Mouse (Mus musculus): ENCODE measurements around the gene Arhgap21. TPM values are rescaled to one million over a fixed set of nuclear protein-coding genes. Genes with fewer than 3 reads are reported as not detected.

The Arhgap21 gene
- polyA plus RNA-seq, 1 experiment, result 3.3 TPM

DNA sequence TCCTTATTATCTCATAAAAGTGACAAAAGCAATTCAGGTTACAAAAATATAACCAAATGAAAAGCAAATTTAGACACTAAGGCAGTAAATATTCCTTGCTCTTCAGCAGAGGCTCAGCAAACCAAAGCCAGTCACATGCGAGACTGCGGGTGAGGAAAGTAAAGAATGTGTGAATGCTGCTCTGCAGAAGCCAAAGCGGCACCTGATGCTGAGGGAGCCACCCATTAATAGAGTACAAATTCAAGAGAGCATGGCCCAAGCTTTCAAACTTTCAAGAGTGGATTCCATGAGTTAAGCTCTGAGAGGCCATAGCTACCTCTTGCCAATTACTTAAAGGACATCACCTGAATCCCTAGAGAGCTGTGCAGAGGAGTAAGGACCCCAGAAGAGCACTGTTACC, 61.4 kb downstream of the Arhgap21 start:
- Histone ChIP-seq H3K36me3 (ENCODE audit: control insufficient read depth, insufficient read depth, low read length) (no peaks in the 10 kb centered on the region), H3K4me3 (ENCODE audit: control insufficient read depth, low read depth, low read length) (no peak overlapping the region), H3K27ac (ENCODE audit: control insufficient read depth, insufficient read depth, low read depth, low read length) (no peak overlapping the region), H3K27me3 (ENCODE audit: control insufficient read depth, insufficient read depth, low read length) (no peaks in the 10 kb centered on the region), H3K4me1 (ENCODE audit: control insufficient read depth, insufficient read depth, low read length) (no peaks in the 10 kb centered on the region)
- TF ChIP-seq POLR2A (IDR thresholded peaks at IDR 0.05; ENCODE audit: control insufficient read depth, low read depth, low read length), result no peak
- no peak for TF ChIP-seq CTCF (IDR thresholded peaks at IDR 0.05; ENCODE audit: control insufficient read depth, insufficient read depth, insufficient replicate concordance, low read depth, low read length)

DNA sequence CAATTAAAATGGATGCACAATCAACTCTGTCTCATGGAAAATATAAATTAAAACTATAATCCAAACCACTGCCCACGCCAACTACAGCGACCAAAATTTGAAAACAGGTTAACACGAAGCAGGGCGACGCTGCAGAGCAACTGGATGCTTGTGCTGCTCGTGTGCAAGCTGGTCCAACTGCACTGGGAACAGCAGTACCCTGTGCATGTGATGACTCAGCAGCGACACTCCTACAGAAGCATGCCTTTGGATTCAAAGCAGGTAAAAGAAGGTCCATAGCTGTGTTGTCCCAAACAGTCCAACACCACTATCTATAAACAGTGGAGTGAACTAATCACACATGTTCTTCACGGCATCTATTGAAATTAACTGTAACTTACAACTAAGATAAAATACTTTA, 63.3 kb downstream of the Arhgap21 start:
- H3K4me3 ChIP-seq (ENCODE audit: control insufficient read depth, low read depth, low read length), result no peak overlapping the region
- TF ChIP-seq CTCF (IDR thresholded peaks at IDR 0.05; ENCODE audit: control insufficient read depth, insufficient read depth, insufficient replicate concordance, low read depth, low read length), result no peak
- no peaks in the 10 kb centered on the region for H3K27me3 ChIP-seq (ENCODE audit: control insufficient read depth, insufficient read depth, low read length)
- H3K4me1 ChIP-seq (ENCODE audit: control insufficient read depth, insufficient read depth, low read length), result no peaks in the 10 kb centered on the region
- no peak overlapping the region for H3K27ac ChIP-seq (ENCODE audit: control insufficient read depth, insufficient read depth, low read depth, low read length)
- no peaks in the 10 kb centered on the region for H3K36me3 ChIP-seq (ENCODE audit: control insufficient read depth, insufficient read depth, low read length)

DNA sequence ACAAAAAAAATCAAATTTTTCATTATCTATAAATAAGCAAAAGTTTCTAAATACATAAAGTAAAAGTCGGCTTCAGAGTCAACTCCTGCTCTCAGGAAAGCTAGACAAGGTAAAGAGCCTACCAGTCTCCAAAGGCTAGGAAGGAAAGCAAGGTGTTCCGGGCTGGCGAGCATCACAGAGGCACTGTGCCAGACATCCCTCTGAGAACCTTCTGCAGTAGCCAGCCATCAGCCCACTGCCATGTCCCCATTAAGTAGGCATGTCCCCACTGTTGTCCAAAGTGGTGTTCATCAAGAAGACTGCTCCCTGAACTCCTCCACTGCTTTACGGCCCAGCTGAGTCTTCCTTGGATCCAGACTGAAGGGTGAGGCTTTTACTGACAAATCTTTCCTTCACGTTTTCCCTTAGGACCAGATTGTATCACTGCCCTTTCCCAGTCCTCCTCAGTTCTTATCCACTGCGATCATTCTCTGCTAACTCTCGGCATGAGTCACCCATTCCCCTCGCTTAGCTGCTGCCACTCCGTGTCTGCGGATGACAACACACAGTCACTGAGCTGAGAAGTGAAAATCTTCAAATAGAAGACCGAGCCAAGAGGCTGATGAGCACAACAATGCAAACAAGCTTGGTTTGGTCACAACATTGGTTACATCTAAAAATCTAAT, 65.6 kb downstream of the Arhgap21 start:
- Histone ChIP-seq H3K4me3 (ENCODE audit: control insufficient read depth, low read depth, low read length) (no peak overlapping the region), H3K27ac (ENCODE audit: control insufficient read depth, insufficient read depth, low read depth, low read length) (no peak overlapping the region), H3K36me3 (ENCODE audit: control insufficient read depth, insufficient read depth, low read length) (no peaks in the 10 kb centered on the region), H3K27me3 (ENCODE audit: control insufficient read depth, insufficient read depth, low read length) (no peaks in the 10 kb centered on the region), H3K4me1 (ENCODE audit: control insufficient read depth, insufficient read depth, low read length) (no peaks in the 10 kb centered on the region; the same call in 1 of the 2 replicates)
- TF ChIP-seq POLR2A (IDR thresholded peaks at IDR 0.05; ENCODE audit: control insufficient read depth, low read depth, low read length) (no peak), CTCF (IDR thresholded peaks at IDR 0.05; ENCODE audit: control insufficient read depth, insufficient read depth, insufficient replicate concordance, low read depth, low read length) (no peak)

DNA sequence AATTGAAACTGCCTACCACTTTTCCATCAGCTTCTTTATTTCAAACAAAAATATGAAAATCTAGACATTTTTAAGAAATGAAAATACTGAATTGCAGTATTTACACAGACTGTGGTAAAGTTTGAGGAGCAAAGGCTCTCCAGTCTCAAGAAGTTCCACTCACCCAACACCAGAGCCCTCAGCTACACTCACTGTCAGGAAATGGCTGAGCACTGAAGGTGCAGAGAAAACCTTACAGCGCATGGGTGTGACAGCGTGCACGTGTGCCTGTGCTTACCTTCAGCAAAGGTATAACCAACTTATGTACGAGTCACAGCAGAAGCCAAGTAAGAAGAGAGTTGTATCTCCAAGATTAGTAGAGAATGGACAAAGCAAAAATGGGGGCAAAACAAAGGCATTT, 66.8 kb downstream of the Arhgap21 start:
- Histone ChIP-seq H3K4me1 (ENCODE audit: control insufficient read depth, insufficient read depth, low read length) (no peaks in the 10 kb centered on the region; the same call in 1 of the 2 replicates), H3K27me3 (ENCODE audit: control insufficient read depth, insufficient read depth, low read length) (no peaks in the 10 kb centered on the region), H3K27ac (ENCODE audit: control insufficient read depth, insufficient read depth, low read depth, low read length) (no peak overlapping the region), H3K4me3 (ENCODE audit: control insufficient read depth, low read depth, low read length) (no peak overlapping the region), H3K36me3 (ENCODE audit: control insufficient read depth, insufficient read depth, low read length) (no peaks in the 10 kb centered on the region)
- no peak for TF ChIP-seq CTCF (IDR thresholded peaks at IDR 0.05; ENCODE audit: control insufficient read depth, insufficient read depth, insufficient replicate concordance, low read depth, low read length)
- TF ChIP-seq POLR2A (IDR thresholded peaks at IDR 0.05; ENCODE audit: control insufficient read depth, low read depth, low read length), result no peak

DNA sequence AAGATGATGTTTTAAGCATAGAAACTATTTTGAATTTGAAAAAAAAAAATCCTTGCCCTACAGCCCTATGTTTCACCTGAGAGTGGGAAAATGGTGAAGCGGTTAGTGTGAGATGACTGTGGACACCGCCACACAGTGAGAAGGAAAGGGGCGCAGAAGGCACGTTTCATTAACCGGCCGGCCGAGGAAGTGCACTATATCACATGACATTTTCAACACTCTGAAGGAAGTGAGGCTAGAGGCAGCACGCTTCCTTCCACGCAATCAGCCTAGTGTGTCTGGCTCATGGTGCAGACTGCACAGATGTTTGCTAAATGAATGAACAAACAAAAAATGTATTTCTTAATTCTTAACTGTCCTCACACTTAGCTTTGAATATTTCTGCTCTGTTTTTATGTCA, 69.4 kb downstream of the Arhgap21 start:
- H3K36me3 ChIP-seq (ENCODE audit: control insufficient read depth, insufficient read depth, low read length), result no peaks in the 10 kb centered on the region
- H3K4me3 ChIP-seq (ENCODE audit: control insufficient read depth, low read depth, low read length), result no peak overlapping the region
- TF ChIP-seq POLR2A (IDR thresholded peaks at IDR 0.05; ENCODE audit: control insufficient read depth, low read depth, low read length) (no peak), CTCF (IDR thresholded peaks at IDR 0.05; ENCODE audit: control insufficient read depth, insufficient read depth, insufficient replicate concordance, low read depth, low read length) (no peak)
- no peaks in the 10 kb centered on the region; the same call in 1 of the 2 replicates for H3K4me1 ChIP-seq (ENCODE audit: control insufficient read depth, insufficient read depth, low read length)
- no peaks in the 10 kb centered on the region for H3K27me3 ChIP-seq (ENCODE audit: control insufficient read depth, insufficient read depth, low read length)
- no peak overlapping the region for H3K27ac ChIP-seq (ENCODE audit: control insufficient read depth, insufficient read depth, low read depth, low read length)

DNA sequence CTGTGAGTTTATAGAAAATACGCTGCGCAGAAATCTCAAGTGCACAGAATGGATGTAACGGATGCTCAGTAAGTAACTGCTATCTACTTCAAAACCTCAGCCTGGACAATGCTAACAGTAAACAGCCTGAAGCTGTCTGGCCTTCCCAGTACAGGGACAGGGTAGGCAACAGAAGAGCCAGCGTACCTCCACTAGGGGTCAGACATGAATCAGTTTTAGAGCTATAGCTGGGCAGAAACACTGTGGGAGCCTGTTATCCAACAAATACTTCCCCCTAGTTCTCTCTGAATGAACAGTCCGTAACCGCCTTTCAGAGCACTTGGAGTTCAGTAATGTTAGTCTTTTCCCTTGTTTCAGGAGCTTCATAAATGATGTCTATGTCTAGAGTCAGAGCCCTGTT, 70.0 kb downstream of the Arhgap21 start:
- Histone ChIP-seq H3K27me3 (ENCODE audit: control insufficient read depth, insufficient read depth, low read length) (no peaks in the 10 kb centered on the region), H3K27ac (ENCODE audit: control insufficient read depth, insufficient read depth, low read depth, low read length) (no peak overlapping the region), H3K4me1 (ENCODE audit: control insufficient read depth, insufficient read depth, low read length) (no peaks in the 10 kb centered on the region; the same call in 1 of the 2 replicates), H3K36me3 (ENCODE audit: control insufficient read depth, insufficient read depth, low read length) (no peaks in the 10 kb centered on the region), H3K4me3 (ENCODE audit: control insufficient read depth, low read depth, low read length) (no peak overlapping the region)
- peak; percentile 46; the same call in 1 of the 2 replicates for TF ChIP-seq CTCF (IDR thresholded peaks at IDR 0.05; ENCODE audit: control insufficient read depth, insufficient read depth, insufficient replicate concordance, low read depth, low read length)
- TF ChIP-seq POLR2A (IDR thresholded peaks at IDR 0.05; ENCODE audit: control insufficient read depth, low read depth, low read length), result no peak

DNA sequence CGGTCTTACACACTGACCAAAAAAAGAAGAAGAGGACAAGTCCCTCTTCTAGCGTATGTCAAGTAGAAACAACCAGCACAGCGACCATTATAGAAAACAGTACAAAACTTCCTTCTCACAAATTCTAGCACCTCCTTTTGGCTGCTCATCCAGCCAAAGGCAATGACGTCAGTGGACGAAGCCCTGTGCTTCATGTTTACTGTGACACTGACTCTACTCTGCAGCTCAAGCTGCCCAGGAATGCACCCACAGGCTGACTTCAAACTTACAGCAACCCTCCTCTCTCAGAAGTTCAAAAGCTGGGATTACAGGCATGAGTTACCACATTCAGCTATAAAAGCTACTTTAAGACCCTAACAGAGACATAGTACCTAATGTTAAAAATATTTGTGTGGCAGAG, 72.2 kb downstream of the Arhgap21 start:
- H3K27me3 ChIP-seq (ENCODE audit: control insufficient read depth, insufficient read depth, low read length), result no peaks in the 10 kb centered on the region
- no peak overlapping the region for H3K4me3 ChIP-seq (ENCODE audit: control insufficient read depth, low read depth, low read length)
- no peaks in the 10 kb centered on the region; the same call in 1 of the 2 replicates for H3K4me1 ChIP-seq (ENCODE audit: control insufficient read depth, insufficient read depth, low read length)
- TF ChIP-seq POLR2A (IDR thresholded peaks at IDR 0.05; ENCODE audit: control insufficient read depth, low read depth, low read length) (no peak), CTCF (IDR thresholded peaks at IDR 0.05; ENCODE audit: control insufficient read depth, insufficient read depth, insufficient replicate concordance, low read depth, low read length) (no peak)
- no peaks in the 10 kb centered on the region for H3K36me3 ChIP-seq (ENCODE audit: control insufficient read depth, insufficient read depth, low read length)
- H3K27ac ChIP-seq (ENCODE audit: control insufficient read depth, insufficient read depth, low read depth, low read length), result no peak overlapping the region

Data from testis, adult 2 months (tissue).